Mouse (Mus musculus): Measurements from ENCODE around the gene S100a16. TPM values are rescaled to one million over a fixed set of nuclear protein-coding genes. Genes with fewer than 3 reads are reported as not detected.

Gene S100a16
- total and polyA plus RNA-seq, 3 experiments: not detected

GRCm38 (mm10) chr3:90589947-90590346, 52.9 kb downstream of the S100a16 start, which contains the start of gene S100a2:
Gene S100a2 (plus strand): TSS chr3:90590247.
- no peak within 1 kb of the TSS for H3K4me3 ChIP-seq (ENCODE audit: low read depth, low read length)
- ATAC-seq (ENCODE audit: extremely low read depth, insufficient number of reproducible peaks, low FRiP score, poor library complexity, severe bottlenecking): no peak
- H3K27me3 ChIP-seq (ENCODE audit: insufficient read depth, low read length): peaks cover 7% of the 10 kb centered on the region; the same call in 1 of the 2 replicates
- no peaks in the 10 kb centered on the region for H3K4me1 ChIP-seq (ENCODE audit: insufficient read depth, low read depth, low read length)
- no peaks in the 10 kb centered on the region for H3K36me3 ChIP-seq (replicated peaks)
- no peaks in the 10 kb centered on the region for H3K9me3 ChIP-seq (replicated peaks)
- TF ChIP-seq POLR2AphosphoS5 (IDR thresholded peaks at IDR 0.05; ENCODE audit: insufficient replicate concordance, low read depth, low read length) (no peak), CTCF (IDR thresholded peaks at IDR 0.05; ENCODE audit: low read depth, low read length) (no peak), GATA1 (IDR thresholded peaks at IDR 0.05; ENCODE audit: borderline replicate concordance, low read length) (no peak), GATA2 (IDR thresholded peaks at IDR 0.05; ENCODE audit: borderline replicate concordance, low read depth, low read length) (no peak), TAL1 (conservative IDR thresholded peaks at IDR 0.05; ENCODE audit: low read depth, low read length) (no peak)
- DNase-seq (ENCODE audit: low spot score): no peak

Other genes starting within 250 kb of the S100a16 start
Only the 20 nearest of the 21 such genes appear.
- gene Slc27a3, start 147.3 kb upstream of the S100a16 start, total RNA-seq (2014; fragmentation: Nextera tagmentation): 0.73 and 1.3 TPM in 2 replicates
- 2.7 and 2.9 TPM in 2 replicates for gene Slc27a3, start 147.3 kb upstream of the S100a16 start, total RNA-seq (2017)
- 2.9 and 3.0 TPM in 2 replicates for gene Slc27a3, start 147.3 kb upstream of the S100a16 start, polyA plus RNA-seq (2012)
- gene Ints3, start 103.6 kb upstream of the S100a16 start, total RNA-seq (2014; fragmentation: Nextera tagmentation): 36.7 and 47.0 TPM in 2 replicates
- gene Ints3, start 103.6 kb upstream of the S100a16 start, total RNA-seq (2017): 32.5 and 36.2 TPM in 2 replicates
- gene Ints3, start 103.6 kb upstream of the S100a16 start, polyA plus RNA-seq (2012): 28.2 and 30.8 TPM in 2 replicates
- gene Npr1, start 71.4 kb upstream of the S100a16 start, total RNA-seq (2014; fragmentation: Nextera tagmentation): not detected in 2 replicates
- not detected in 2 replicates for gene Npr1, start 71.4 kb upstream of the S100a16 start, total RNA-seq (2017)
- gene Npr1, start 71.4 kb upstream of the S100a16 start, polyA plus RNA-seq (2012): not detected in 2 replicates
- 92.4 and 100 TPM in 2 replicates for gene Ilf2, start 61.1 kb upstream of the S100a16 start, total RNA-seq (2014; fragmentation: Nextera tagmentation)
- 168 and 181 TPM in 2 replicates for gene Ilf2, start 61.1 kb upstream of the S100a16 start, total RNA-seq (2017)
- gene Ilf2, start 61.1 kb upstream of the S100a16 start, polyA plus RNA-seq (2012): 15.4 and 21.3 TPM in 2 replicates
- gene Snapin, start 46.2 kb upstream of the S100a16 start, total RNA-seq (2014; fragmentation: Nextera tagmentation): 58.0 and 61.9 TPM in 2 replicates
- 42.5 and 46.2 TPM in 2 replicates for gene Snapin, start 46.2 kb upstream of the S100a16 start, total RNA-seq (2017)
- gene Snapin, start 46.2 kb upstream of the S100a16 start, polyA plus RNA-seq (2012): 3.4 and 3.5 TPM in 2 replicates
- gene Chtop, start 27.8 kb upstream of the S100a16 start, total RNA-seq (2014; fragmentation: Nextera tagmentation): 78.6 and 89.8 TPM in 2 replicates
- 133 and 135 TPM in 2 replicates for gene Chtop, start 27.8 kb upstream of the S100a16 start, total RNA-seq (2017)
- gene Chtop, start 27.8 kb upstream of the S100a16 start, polyA plus RNA-seq (2012): 97.0 and 110 TPM in 2 replicates
- gene S100a1, start 22.9 kb upstream of the S100a16 start, total RNA-seq (2014; fragmentation: Nextera tagmentation): 26.6 and 38.4 TPM in 2 replicates
- 40.8 and 42.9 TPM in 2 replicates for gene S100a1, start 22.9 kb upstream of the S100a16 start, total RNA-seq (2017)
- gene S100a1, start 22.9 kb upstream of the S100a16 start, polyA plus RNA-seq (2012): 2.6 and 5.1 TPM in 2 replicates
- gene S100a13, start 22.8 kb upstream of the S100a16 start, total RNA-seq (2014; fragmentation: Nextera tagmentation): 22.9 and 25.3 TPM in 2 replicates
- gene S100a13, start 22.8 kb upstream of the S100a16 start, total RNA-seq (2017): 67.3 and 70.2 TPM in 2 replicates
- 1.8 and 2.4 TPM in 2 replicates for gene S100a13, start 22.8 kb upstream of the S100a16 start, polyA plus RNA-seq (2012)
- not detected in 2 replicates for gene S100a14, start 10.4 kb upstream of the S100a16 start, total RNA-seq (2014; fragmentation: Nextera tagmentation)
- gene S100a14, start 10.4 kb upstream of the S100a16 start, total RNA-seq (2017): 0.12 TPM in 1 of 2 replicates, not detected in the other
- not detected in 2 replicates for gene S100a14, start 10.4 kb upstream of the S100a16 start, polyA plus RNA-seq (2012)
- gene S100a3, start 23.3 kb downstream of the S100a16 start, total RNA-seq (2014; fragmentation: Nextera tagmentation): not detected in 2 replicates
- gene S100a3, start 23.3 kb downstream of the S100a16 start, total RNA-seq (2017): 0.12 and 0.22 TPM in 2 replicates
- gene S100a3, start 23.3 kb downstream of the S100a16 start, polyA plus RNA-seq (2012): not detected in 2 replicates
- gene S100a2, start 53.0 kb downstream of the S100a16 start, total RNA-seq (2014; fragmentation: Nextera tagmentation): not detected in 2 replicates
- not detected in 2 replicates for gene S100a2, start 53.0 kb downstream of the S100a16 start, total RNA-seq (2017)
- gene S100a2, start 53.0 kb downstream of the S100a16 start, polyA plus RNA-seq (2012): not detected in 2 replicates
- not detected in 2 replicates for gene Gm42674, start 64.7 kb downstream of the S100a16 start, total RNA-seq (2014; fragmentation: Nextera tagmentation)
- gene Gm42674, start 64.7 kb downstream of the S100a16 start, total RNA-seq (2017): not detected in 2 replicates
- gene Gm42674, start 64.7 kb downstream of the S100a16 start, polyA plus RNA-seq (2012): not detected in 2 replicates
- gene S100a4, start 66.5 kb downstream of the S100a16 start, total RNA-seq (2014; fragmentation: Nextera tagmentation): not detected in 2 replicates
- gene S100a4, start 66.5 kb downstream of the S100a16 start, total RNA-seq (2017): 0.64 TPM in 1 of 2 replicates, not detected in the other
- not detected in 2 replicates for gene S100a4, start 66.5 kb downstream of the S100a16 start, polyA plus RNA-seq (2012)
- gene S100a5, start 71.3 kb downstream of the S100a16 start, total RNA-seq (2014; fragmentation: Nextera tagmentation): not detected in 2 replicates
- gene S100a5, start 71.3 kb downstream of the S100a16 start, total RNA-seq (2017): not detected in 2 replicates
- not detected in 2 replicates for gene S100a5, start 71.3 kb downstream of the S100a16 start, polyA plus RNA-seq (2012)
- not detected in 2 replicates for gene S100a6, start 75.6 kb downstream of the S100a16 start, total RNA-seq (2014; fragmentation: Nextera tagmentation)
- 0.35 TPM in 1 of 2 replicates, not detected in the other for gene S100a6, start 75.6 kb downstream of the S100a16 start, total RNA-seq (2017)
- gene S100a6, start 75.6 kb downstream of the S100a16 start, polyA plus RNA-seq (2012): not detected in 2 replicates
- not detected in 2 replicates for gene S100a7a, start 116.8 kb downstream of the S100a16 start, total RNA-seq (2014; fragmentation: Nextera tagmentation)
- not detected in 2 replicates for gene S100a7a, start 116.8 kb downstream of the S100a16 start, total RNA-seq (2017)
- gene S100a7a, start 116.8 kb downstream of the S100a16 start, polyA plus RNA-seq (2012): not detected in 2 replicates
- gene S100a8, start 131.7 kb downstream of the S100a16 start, total RNA-seq (2014; fragmentation: Nextera tagmentation): 2.4 TPM in 1 of 2 replicates, not detected in the other
- not detected in 2 replicates for gene S100a8, start 131.7 kb downstream of the S100a16 start, total RNA-seq (2017)
- not detected in 2 replicates for gene S100a8, start 131.7 kb downstream of the S100a16 start, polyA plus RNA-seq (2012)
- gene S100a9, start 158.5 kb downstream of the S100a16 start, total RNA-seq (2014; fragmentation: Nextera tagmentation): not detected in 2 replicates
- gene S100a9, start 158.5 kb downstream of the S100a16 start, total RNA-seq (2017): 0.41 TPM in 1 of 2 replicates, not detected in the other
- 0.20 TPM in 1 of 2 replicates, not detected in the other for gene S100a9, start 158.5 kb downstream of the S100a16 start, polyA plus RNA-seq (2012)
- not detected in 2 replicates for gene Pglyrp4, start 189.7 kb downstream of the S100a16 start, total RNA-seq (2014; fragmentation: Nextera tagmentation)
- gene Pglyrp4, start 189.7 kb downstream of the S100a16 start, total RNA-seq (2017): 0.12 TPM in 1 of 2 replicates, not detected in the other
- not detected in 2 replicates for gene Pglyrp4, start 189.7 kb downstream of the S100a16 start, polyA plus RNA-seq (2012)
- gene Gm5849, start 240.6 kb downstream of the S100a16 start, total RNA-seq (2014; fragmentation: Nextera tagmentation): not detected in 2 replicates
- not detected in 2 replicates for gene Gm5849, start 240.6 kb downstream of the S100a16 start, total RNA-seq (2017)
- not detected in 2 replicates for gene Gm5849, start 240.6 kb downstream of the S100a16 start, polyA plus RNA-seq (2012)